Mouse (Mus musculus) activated CD4-positive, CD25-positive, alpha-beta regulatory T cell, adult 4 months (primary cell): ENCODE data around the gene 9230112D13Rik. TPM values are rescaled to one million over a fixed set of nuclear protein-coding genes. Genes with fewer than 3 reads are reported as not detected.

Experiments used
- ATAC-seq: one replicate; pipeline ENCODE4 v1.8.0; 2017
- polyA plus RNA-seq, 2 experiments: library from polyadenylated mRNA; unstranded; fragments of 100-300 nt; shearing (Covaris generic); gene quantifications; one replicate each; pipeline ENCODE4 v1.2.1; 2017

The 9230112D13Rik gene
- polyA plus RNA-seq, 2 experiments from 2014 or later, result not detected

- no peak for ATAC-seq
These were observed 25.3 kb downstream of the 9230112D13Rik start for GRCm38 (mm10) chr14:34497346-34497745.

GRCm38 (mm10) chr14:34493682-34494081 is 28.9 kb downstream of the 9230112D13Rik start:
- no peak for ATAC-seq

GRCm38 (mm10) chr14:34492688-34493087 is 29.9 kb downstream of the 9230112D13Rik start:
- no peak for ATAC-seq

- no peak for ATAC-seq
These were observed 31.6 kb downstream of the 9230112D13Rik start for GRCm38 (mm10) chr14:34490965-34491364.

- no peak for ATAC-seq
These were observed 32.7 kb downstream of the 9230112D13Rik start for GRCm38 (mm10) chr14:34489928-34490327.

GRCm38 (mm10) chr14:34486169-34486568 is 36.4 kb downstream of the 9230112D13Rik start:
- ATAC-seq, result no peak

- ATAC-seq, result no peak
These were observed 38.9 kb downstream of the 9230112D13Rik start for GRCm38 (mm10) chr14:34483469-34484341.

GRCm38 (mm10) chr14:34471591-34471990 is 51.0 kb downstream of the 9230112D13Rik start:
- ATAC-seq, result no peak

- ATAC-seq, result no peak
These were observed 56.3 kb downstream of the 9230112D13Rik start for GRCm38 (mm10) chr14:34466291-34466690.

Other genes with a start within 250 kb of the 9230112D13Rik start
- gene Shld2, start 212.3 kb downstream of the 9230112D13Rik start, polyA plus RNA-seq, result 1 to 10 TPM; 8.3 to 9.2 TPM
- gene Glud1, start 212.1 kb downstream of the 9230112D13Rik start, polyA plus RNA-seq, result 10 to 100 TPM; 37.3 to 50.1 TPM
- gene Fam25c, start 167.4 kb downstream of the 9230112D13Rik start, polyA plus RNA-seq, result not detected
- not detected for gene Sncg, start 148.0 kb downstream of the 9230112D13Rik start, polyA plus RNA-seq
- gene Mmrn2, start 147.3 kb downstream of the 9230112D13Rik start, polyA plus RNA-seq, result not detected
- under 1 TPM; 0.38 to 0.40 TPM for gene Bmpr1a, start 19.5 kb downstream of the 9230112D13Rik start, polyA plus RNA-seq
- not detected for gene Ldb3, start 65.9 kb upstream of the 9230112D13Rik start, polyA plus RNA-seq
- gene Opn4, start 77.3 kb upstream of the 9230112D13Rik start, polyA plus RNA-seq, result not detected
- gene Wapl, start 151.1 kb upstream of the 9230112D13Rik start, polyA plus RNA-seq, result 10 to 100 TPM; 45.6 to 50.6 TPM